Mouse (Mus musculus) spleen, adult 2 months (tissue): ENCODE results near the gene Stac3. TPM values are rescaled to one million over a fixed set of nuclear protein-coding genes. Genes with fewer than 3 reads are reported as not detected.
A peak's percentile ranks its signal among the peaks of the same experiment; 100 is the strongest.

ENCODE experiments used
- DNase-seq, 2 experiments: peaks; one replicate each; pipeline versions ENCODE4 v3.0.0 to v3.0.0-alpha.2; 2012 to 2021; ENCODE audit warnings: low spot score in 2 of 2, low read depth in 1 of 2
- H3K27ac ChIP-seq: fragments of 200-500 bp; 2 replicates; pipeline ENCODE4 v1.5.1; 2012; ENCODE audit warnings: low read length, inconsistent platforms; ENCODE audit not compliant: insufficient read depth
- H3K27me3 ChIP-seq: fragments of 200-500 bp; 2 replicates; pipeline ENCODE4 v1.6.1; 2012; ENCODE audit warnings: mild to moderate bottlenecking, moderate library complexity, low read length, inconsistent platforms; ENCODE audit not compliant: control insufficient read depth, insufficient read depth
- H3K36me3 ChIP-seq: fragments of 200-500 bp; 2 replicates; pipeline ENCODE4 v1.6.1; 2012; ENCODE audit warnings: mild to moderate bottlenecking, low read length, inconsistent platforms; ENCODE audit not compliant: control insufficient read depth, insufficient read depth
- H3K4me1 ChIP-seq: fragments of 200-500 bp; 2 replicates; pipeline ENCODE4 v1.6.1; 2011; ENCODE audit warnings: inconsistent platforms; ENCODE audit not compliant: control insufficient read depth, insufficient read depth, insufficient read length
- H3K4me3 ChIP-seq: fragments of 200-500 bp; 2 replicates; pipeline ENCODE4 v1.5.1; 2011; ENCODE audit warnings: mild to moderate bottlenecking, inconsistent platforms; ENCODE audit not compliant: insufficient read depth, insufficient read length; ENCODE audit errors: extremely low read depth
- CTCF ChIP-seq: fragments of 200-500 bp; IDR thresholded peaks from 2 replicates; pipeline ENCODE4 v1.5.1; 2011; ENCODE audit warnings: mild to moderate bottlenecking, inconsistent platforms; ENCODE audit not compliant: insufficient read depth, insufficient read length, insufficient replicate concordance; ENCODE audit errors: extremely low read depth
- POLR2A ChIP-seq: fragments of 200-500 bp; IDR thresholded peaks from 2 replicates; pipeline ENCODE4 v1.6.1; 2011; ENCODE audit warnings: low read depth, low read length, inconsistent platforms
- WGBS: fragments of 180-500 bp; shearing (Covaris S2); methylation state at CpG from one replicate; pipeline ENCODE4 v1.1.7; 2018; 5-methylcytosine and 5-hydroxymethylcytosine counted together
- polyA plus RNA-seq: library from polyadenylated mRNA; depleted of rRNA; stranded (reverse); fragments of >200 nt; gene quantifications from 2 replicates; pipeline ENCODE4 v1.2.3, GENCODE M21; 2012

Stac3 gene
- polyA plus RNA-seq, 1 experiment: 2.2 TPM

- Histone ChIP-seq H3K27ac (no peak overlapping the region), H3K4me1 (peaks cover 13% of the 10 kb centered on the region), H3K36me3 (no peaks in the 10 kb centered on the region), H3K4me3 (peak overlapping the region; percentile 36; the same call in 1 of the 2 replicates), H3K27me3 (peaks cover 28% of the 10 kb centered on the region)
- no peak for TF ChIP-seq CTCF
- no peak for TF ChIP-seq POLR2A
- WGBS: 3% methylated on average over 30 of the region's 30 CpGs
- DNase-seq: no peak
These were observed 33.5 kb downstream of the Stac3 start for GRCm38 (mm10) chr10:127534929-127535384.

- Histone ChIP-seq H3K4me1 (peaks cover 13% of the 10 kb centered on the region), H3K27me3 (peaks cover 21% of the 10 kb centered on the region), H3K27ac (no peak overlapping the region), H3K36me3 (no peaks in the 10 kb centered on the region), H3K4me3 (no peak overlapping the region)
- TF ChIP-seq POLR2A (no peak), CTCF (peak; percentile 24; the same call in 1 of the 2 replicates)
- 14% methylated on average over 8 of the region's 8 CpGs for WGBS
- DNase-seq: peak in 1 of 2 experiments; percentile 30
These were observed 35.3 kb downstream of the Stac3 start for GRCm38 (mm10) chr10:127536586-127537314.

GRCm38 (mm10) chr10:127537854-127538583 is 36.5 kb downstream of the Stac3 start:
- Histone ChIP-seq H3K36me3 (no peaks in the 10 kb centered on the region), H3K27ac (no peak overlapping the region), H3K4me3 (no peak overlapping the region), H3K4me1 (peaks cover 13% of the 10 kb centered on the region), H3K27me3 (peaks cover 13% of the 10 kb centered on the region)
- peak in 1 of 2 experiments; percentile 66 for DNase-seq
- TF ChIP-seq CTCF (peak; percentile 95), POLR2A (no peak)
- 33% methylated on average over 7 of the region's 7 CpGs for WGBS

GRCm38 (mm10) chr10:127541510-127541909 is 40.0 kb downstream of the Stac3 start:
- TF ChIP-seq POLR2A: no peak
- TF ChIP-seq CTCF: no peak
- H3K36me3 ChIP-seq: no peaks in the 10 kb centered on the region
- H3K4me1 ChIP-seq: no peaks in the 10 kb centered on the region
- no peak overlapping the region for H3K27ac ChIP-seq
- 92% methylated on average over 8 of the region's 8 CpGs for WGBS
- no peak for DNase-seq
- no peak overlapping the region for H3K4me3 ChIP-seq
- no peaks in the 10 kb centered on the region for H3K27me3 ChIP-seq

GRCm38 (mm10) chr10:127542084-127542483 is 40.6 kb downstream of the Stac3 start:
- no peak for DNase-seq
- WGBS: 91% methylated on average over 13 of the region's 13 CpGs
- no peak overlapping the region for H3K4me3 ChIP-seq
- no peak overlapping the region for H3K27ac ChIP-seq
- no peaks in the 10 kb centered on the region for H3K4me1 ChIP-seq
- no peak for TF ChIP-seq CTCF
- TF ChIP-seq POLR2A: no peak
- H3K27me3 ChIP-seq: no peaks in the 10 kb centered on the region
- H3K36me3 ChIP-seq: no peaks in the 10 kb centered on the region

- 70% methylated on average over 6 of the region's 6 CpGs for WGBS
- Histone ChIP-seq H3K27me3 (no peaks in the 10 kb centered on the region), H3K4me1 (no peaks in the 10 kb centered on the region), H3K36me3 (no peaks in the 10 kb centered on the region), H3K27ac (no peak overlapping the region), H3K4me3 (no peak overlapping the region)
- TF ChIP-seq POLR2A (no peak), CTCF (no peak)
- DNase-seq: no peak
These were observed 41.2 kb downstream of the Stac3 start for GRCm38 (mm10) chr10:127542720-127543119.
